Mouse (Mus musculus) c-Kit-positive CD71-negative TER-119-negative erythroid progenitor cells, embryonic 14.5 days (primary cell): ENCODE results near the gene Acp7.
A peak's percentile ranks its signal among the peaks of the same experiment; 100 is the strongest.

Experiments
- DNase-seq: peaks from one replicate; pipeline ENCODE4 v3.0.0-alpha.2; 2013; ENCODE audit warnings: low read depth

Gene Acp7

DNA sequence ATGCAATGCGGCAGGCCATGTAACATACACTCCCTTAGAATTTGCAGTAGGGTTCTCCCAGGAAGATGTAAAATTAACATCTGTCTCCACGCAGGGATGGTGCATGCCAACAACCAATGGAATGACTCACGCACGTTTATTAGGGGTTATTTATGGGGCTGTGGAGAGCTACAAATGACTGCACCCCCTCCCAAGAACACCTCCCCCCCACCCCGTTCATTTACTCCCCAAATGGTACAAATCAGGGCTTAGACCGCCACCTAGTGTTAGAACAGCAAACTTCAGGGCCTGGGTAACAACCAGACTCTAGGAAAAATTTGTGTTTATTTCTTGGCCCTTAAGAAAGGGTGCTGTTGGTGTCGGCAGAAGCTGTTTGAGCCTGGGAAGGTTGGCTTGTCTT is 29.5 kb downstream of the Acp7 start:
- DNase-seq: no peak

DNA sequence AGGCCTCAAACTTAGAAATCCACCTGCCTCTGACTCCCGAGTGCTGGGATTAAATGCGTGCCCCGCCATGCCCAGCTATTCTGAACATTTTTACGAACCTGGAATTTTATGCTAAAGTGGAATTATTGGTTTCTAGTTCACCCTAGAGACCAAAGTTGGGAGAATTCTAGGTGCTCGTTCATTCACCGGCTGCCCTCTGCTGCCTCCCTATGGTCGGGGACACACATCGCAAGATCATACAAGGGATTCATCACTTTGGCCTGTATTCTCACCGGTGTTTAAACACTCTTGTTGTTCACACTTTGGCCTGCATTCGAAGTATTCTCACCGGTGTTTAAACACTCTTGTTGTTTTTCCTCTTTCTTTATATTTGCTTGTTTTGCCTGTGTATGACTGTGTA is 30.1 kb downstream of the Acp7 start:
- peak; percentile 71 for DNase-seq

DNA sequence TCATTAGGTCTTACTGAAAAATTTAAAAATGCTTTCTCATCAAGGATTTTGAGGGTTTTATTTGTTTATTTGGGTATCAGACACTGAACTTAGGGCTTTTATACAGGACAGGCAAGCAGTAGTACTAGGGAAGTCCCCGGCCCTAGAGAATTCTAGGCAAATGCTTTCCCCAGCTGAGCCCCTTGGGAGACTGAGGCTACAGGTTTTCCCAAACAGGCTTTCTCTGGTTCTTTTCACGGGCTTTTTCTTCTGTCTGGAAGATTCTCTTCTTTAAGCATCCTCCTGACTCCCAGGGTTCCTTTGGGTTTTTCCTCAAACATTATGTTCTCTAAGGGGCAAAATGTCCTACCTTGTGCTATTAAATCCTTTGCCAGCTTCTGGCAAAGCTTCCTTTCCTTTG is 32.2 kb downstream of the Acp7 start:
- DNase-seq: no peak

DNA sequence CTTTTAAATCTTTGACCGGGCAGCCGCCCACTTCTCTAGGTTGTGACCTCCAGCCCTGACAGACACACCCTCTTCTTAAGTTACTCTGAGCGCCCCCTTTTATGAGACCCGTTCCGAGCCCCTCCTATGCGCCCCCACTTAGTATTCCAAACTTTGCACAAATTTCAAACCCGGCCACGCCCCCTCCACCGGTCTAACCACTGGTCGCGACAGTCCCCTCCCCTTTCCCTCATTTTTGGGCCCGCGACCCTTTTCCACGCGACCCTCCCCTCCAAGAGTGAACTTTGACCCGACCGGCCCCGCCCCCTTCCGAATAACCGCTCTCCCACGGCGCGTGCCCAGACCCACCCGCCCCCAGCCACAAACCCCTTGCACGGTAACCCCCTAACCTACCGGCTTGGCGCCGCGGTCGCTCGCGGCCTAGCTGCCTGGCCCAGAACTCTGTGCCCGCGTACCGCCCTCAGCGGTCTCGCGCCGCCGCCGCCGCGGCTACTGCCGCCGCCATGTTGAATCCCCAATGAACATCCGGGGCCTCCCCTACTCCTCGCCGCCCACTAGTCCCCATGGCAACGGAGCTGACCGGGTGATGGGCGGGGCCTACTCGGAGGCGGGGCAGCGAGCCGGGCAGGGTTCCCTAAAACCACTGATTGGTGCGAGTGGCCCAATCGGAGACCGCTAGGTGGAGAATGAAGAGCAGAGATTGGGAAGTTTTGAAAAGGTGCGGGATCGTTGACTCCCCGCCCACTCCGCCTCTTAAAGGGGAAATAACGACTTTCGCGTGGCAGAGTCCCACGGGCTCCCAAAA is 33.3 kb downstream of the Acp7 start, which contains the start of the genes Samd4b and Pak4:
Gene Samd4b, minus strand, starts transcription at position 503 of the 805 bp plus-strand sequence.
Gene Pak4, minus strand, starts transcription at position 544 of the 805 bp plus-strand sequence.
- DNase-seq: peak; percentile 95

DNA sequence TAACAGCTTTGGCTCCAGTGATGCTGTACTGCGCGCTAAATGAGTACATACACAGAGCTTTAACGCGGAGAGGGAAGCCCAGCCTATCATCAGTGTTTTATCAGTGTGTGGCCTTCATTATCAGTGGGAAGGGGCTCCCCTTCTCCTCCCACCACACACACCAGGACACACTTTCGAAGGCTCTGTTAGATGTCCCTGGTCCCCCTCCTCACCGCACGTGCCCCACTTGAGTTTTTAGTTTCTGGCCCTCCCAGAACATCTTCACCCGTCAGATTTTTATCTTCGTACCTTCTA is 33.9 kb downstream of the Acp7 start:
- DNase-seq: no peak

GRCm38 (mm10) chr7:28596436-28597276 is 34.5 kb downstream of the Acp7 start:
- DNase-seq: no peak

DNA sequence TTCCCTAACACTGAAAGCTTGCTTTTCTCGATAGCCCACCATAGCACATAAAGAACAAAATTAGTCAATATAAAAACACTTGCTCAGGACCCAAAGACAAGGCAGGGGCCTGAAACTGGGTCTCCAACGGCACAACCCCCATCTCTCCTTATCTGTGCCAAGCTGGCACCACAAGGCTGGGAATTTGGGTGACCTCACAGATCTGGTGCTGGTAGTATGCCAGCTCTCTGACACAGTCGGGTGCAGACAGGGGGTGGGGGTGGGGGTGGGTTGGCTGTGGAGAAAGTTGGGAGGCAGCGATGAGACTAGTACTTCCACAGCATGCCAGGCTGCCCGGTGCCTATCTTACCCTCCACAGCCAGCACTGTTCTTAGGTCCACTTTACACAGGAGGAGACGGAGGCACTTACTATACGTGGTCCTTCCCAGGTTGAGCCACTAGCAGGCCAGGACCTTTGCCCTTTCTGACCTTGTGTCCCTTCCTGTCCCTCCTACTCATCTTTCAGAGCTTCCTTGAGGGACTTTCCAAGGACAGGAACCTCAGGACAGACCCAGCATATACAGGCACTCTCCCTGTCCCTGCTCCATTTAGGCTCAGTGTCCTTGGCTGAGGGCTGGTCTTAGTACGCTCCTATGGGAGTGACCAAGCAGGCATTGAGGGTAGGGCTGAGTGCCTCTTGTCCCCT is 35.2 kb downstream of the Acp7 start:
- no peak for DNase-seq

- DNase-seq: no peak
These were observed 37.7 kb downstream of the Acp7 start for GRCm38 (mm10) chr7:28593206-28594111.

GRCm38 (mm10) chr7:28591862-28592261 is 39.3 kb downstream of the Acp7 start:
- DNase-seq: no peak

- DNase-seq: no peak
These were observed 43.5 kb downstream of the Acp7 start for GRCm38 (mm10) chr7:28587644-28588043.

DNA sequence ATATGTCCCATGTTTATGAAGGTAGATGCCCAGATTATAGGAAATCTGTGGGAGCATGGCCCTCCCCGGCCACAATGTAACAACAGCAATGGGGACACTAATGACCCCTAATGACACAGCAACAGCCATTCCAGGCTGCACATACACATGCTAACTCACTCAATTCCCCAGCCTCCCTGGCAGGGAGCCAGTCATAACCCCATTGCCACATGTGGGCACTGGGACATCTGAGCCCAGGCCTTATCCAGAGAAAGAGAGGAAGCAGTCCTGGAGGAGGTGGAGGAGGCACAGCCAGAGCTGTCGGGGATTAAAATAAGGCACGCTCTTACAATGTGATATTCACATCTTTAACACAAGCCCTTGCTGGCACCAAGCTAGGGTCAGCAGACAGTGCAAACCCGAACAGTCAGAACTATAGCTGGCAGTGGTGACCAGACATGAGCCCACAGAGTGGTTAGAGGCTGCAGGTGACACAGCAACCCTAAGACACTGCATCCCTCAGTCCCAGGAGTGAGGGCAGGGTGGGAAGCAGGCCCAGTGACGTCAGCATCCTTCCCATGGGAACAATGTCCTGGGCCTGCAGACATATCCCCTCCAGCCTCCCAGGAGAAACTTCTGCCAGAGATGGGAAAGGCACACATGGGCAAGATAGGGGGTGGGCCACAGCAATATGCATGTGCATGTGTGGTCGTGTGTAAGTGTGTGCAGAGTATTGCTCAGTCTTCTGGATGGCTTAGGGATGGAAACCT is 44.3 kb downstream of the Acp7 start:
- DNase-seq: no peak

DNA sequence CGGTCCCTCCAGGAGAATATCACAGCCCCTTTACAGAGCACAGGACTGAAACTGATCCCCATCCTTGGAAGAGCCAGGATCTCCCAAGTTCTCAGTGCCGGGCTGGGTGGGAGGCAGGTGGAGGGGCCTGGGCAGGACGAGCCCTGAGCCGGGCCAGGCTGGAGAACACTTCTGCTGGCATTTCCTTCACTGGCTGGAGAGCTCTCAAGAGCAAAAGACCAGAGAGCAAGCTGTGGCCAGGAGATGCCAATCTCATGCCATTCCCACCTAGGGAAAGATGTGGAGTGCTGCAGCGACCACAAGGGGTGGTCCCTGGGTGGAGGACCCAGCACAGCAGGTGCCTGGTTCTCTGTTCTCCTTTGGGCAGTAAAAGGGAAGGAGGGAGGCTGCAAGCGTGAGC is 46.1 kb downstream of the Acp7 start:
- no peak for DNase-seq

DNA sequence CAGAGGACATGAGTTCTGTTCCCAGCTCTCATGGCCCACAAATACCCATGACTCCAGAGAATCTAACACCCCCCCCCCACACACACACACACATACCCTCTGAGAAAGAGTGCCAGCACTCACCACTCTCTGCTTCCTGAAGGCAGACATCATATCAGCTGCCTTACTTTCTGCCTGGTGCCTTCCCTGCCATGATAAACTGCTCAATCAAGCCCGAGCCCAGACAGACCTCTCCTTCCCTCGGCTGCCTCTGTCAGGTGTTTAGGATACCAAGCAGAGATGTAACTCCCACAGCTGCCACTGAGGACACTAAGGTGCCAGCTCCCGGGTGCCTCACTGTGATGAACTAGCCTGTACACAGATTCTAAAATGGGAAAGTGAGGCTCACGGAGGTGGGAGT is 46.7 kb downstream of the Acp7 start:
- DNase-seq: no peak

DNA sequence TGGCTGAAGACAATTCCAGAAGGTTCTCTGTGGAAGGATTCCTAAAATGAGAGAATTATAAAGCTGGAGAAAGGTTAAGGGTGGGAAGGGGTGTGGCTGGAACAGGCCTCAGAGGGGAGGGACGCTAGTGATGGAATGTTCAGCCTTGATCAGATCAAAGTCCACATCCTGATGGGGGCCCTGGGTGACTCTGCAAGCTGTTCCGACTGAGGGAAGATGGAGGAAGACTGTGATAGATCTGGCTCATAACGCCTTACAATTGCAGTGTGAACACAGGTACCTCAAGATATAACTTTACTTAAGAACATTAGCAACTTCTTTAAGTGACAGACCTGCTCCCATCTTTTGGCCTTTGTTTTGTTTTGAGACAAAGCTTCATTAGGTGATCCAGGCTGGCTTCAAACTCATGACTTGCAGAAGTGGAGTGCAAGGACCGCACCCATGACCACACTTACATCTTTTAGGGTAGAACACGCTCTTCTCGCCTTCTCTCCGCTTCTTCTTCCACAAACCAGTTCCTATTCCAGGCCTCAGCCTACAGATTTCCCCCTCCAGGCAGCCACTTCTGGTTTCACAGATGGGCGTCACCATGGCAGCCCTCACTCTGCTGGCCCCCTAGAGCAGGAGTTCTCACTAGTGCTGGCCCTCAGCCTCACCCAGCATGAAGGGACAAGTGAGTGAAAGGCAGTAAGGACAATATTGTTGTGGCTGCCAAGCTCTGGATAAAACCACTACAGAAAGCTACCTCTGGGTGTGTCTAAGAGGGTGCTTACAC is 47.4 kb downstream of the Acp7 start:
- no peak for DNase-seq

GRCm38 (mm10) chr7:28582841-28583240 is 48.3 kb downstream of the Acp7 start:
- no peak for DNase-seq

GRCm38 (mm10) chr7:28581721-28582120 is 49.4 kb downstream of the Acp7 start:
- DNase-seq: no peak

DNA sequence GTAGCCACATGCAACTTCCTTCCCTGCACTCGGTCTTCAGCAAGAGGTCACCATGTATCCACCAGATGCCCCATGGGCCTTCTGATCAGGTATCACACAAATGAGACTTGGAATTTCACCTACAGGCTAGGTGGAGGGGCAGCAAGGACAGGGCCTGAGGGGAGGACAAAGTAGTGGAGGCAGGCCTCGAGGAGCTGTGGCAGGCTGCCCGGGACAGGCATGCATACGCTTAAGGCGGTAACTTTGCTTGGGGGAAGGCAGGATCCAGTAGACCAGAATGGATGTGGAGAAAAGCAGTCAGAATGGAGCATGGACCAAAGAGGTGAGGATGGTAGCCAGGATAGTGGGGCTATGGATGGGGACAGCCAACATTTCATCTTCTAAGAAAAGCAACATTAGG is 51.3 kb downstream of the Acp7 start:
- no peak for DNase-seq

DNA sequence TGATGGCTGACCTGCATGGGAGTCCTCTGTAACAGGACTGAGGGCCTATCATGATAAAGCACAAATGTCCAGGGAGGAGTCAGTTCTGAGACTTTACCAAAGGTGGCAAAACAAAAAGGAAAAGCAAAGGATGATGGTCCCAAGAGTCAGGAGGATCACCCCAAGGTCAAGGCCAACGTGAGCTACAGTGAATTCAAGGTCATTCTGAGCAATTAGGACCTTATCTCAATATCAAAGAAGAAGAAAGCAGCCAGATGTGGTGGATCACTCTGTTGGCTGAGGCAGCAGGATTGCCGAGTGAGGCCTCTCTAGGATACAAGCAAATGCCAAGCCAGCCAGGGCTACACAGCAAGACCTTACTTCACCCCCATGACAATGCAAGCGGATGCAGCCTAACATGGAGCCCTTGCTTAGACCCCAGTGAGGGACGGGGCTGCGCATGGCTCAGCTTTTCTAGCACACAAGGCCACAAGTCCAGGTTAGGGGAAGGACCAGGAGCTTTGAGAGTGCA is 52.5 kb downstream of the Acp7 start:
- no peak for DNase-seq

GRCm38 (mm10) chr7:28577826-28578542 is 53.1 kb downstream of the Acp7 start:
- no peak for DNase-seq
